Mouse (Mus musculus) limb, embryonic 10.5 days (tissue): ENCODE measurements around the gene Hoxa5. TPM values are rescaled to one million over a fixed set of nuclear protein-coding genes. Genes with fewer than 3 reads are reported as not detected.
A peak's percentile ranks its signal among the peaks of the same experiment; 100 is the strongest.

Experiments used
- DNase-seq: peaks from one replicate; pipeline ENCODE4 v3.0.0-alpha.2; 2017; ENCODE audit warnings: low spot score
- H3K27ac ChIP-seq: fragments of 300-500 bp; sonication (generic); 2 replicates; pipeline ENCODE4 v1.5.1; 2016; ENCODE audit warnings: mild to moderate bottlenecking
- H3K27me3 ChIP-seq: fragments of 300-500 bp; sonication (generic); 2 replicates; pipeline ENCODE4 v1.6.1; 2016; ENCODE audit warnings: low read depth, mild to moderate bottlenecking; ENCODE audit not compliant: poor library complexity, severe bottlenecking
- H3K36me3 ChIP-seq: fragments of 300-500 bp; sonication (generic); 2 replicates; pipeline ENCODE4 v1.6.1; 2016; ENCODE audit warnings: mild to moderate bottlenecking, moderate library complexity
- H3K4me1 ChIP-seq: fragments of 300-500 bp; sonication (generic); 2 replicates; pipeline ENCODE4 v1.6.1; 2016
- H3K4me3 ChIP-seq: fragments of 300-500 bp; sonication (generic); 2 replicates; pipeline ENCODE4 v1.5.1; 2016; ENCODE audit warnings: mild to moderate bottlenecking, moderate library complexity
- H3K9me3 ChIP-seq: fragments of 300-500 bp; sonication (generic); replicated peaks from 2 replicates; pipeline ENCODE4 v1.6.1; 2016; ENCODE audit warnings: mild to moderate bottlenecking
- WGBS: fragments of 180-500 bp; shearing (Covaris S2); methylation state at CpG from one replicate; pipeline ENCODE4 v1.1.7; 2016; 5-methylcytosine and 5-hydroxymethylcytosine counted together
- polyA plus RNA-seq: library from polyadenylated mRNA; unstranded; fragments of >200 nt; fragmentation: Nextera tagmentation; extraction: Ambion mirVana; gene quantifications from 2 replicates; pipeline ENCODE4 v1.2.1, GENCODE M21; 2016

Gene Hoxa5
- polyA plus RNA-seq, 1 experiment from 2014 or later = 10.4 TPM

GRCm38 (mm10) chr6:52205221-52205620 lies 834 bp upstream of the Hoxa5 start:
- peaks cover 31% of the 10 kb centered on the region for H3K27me3 ChIP-seq
- DNase-seq = no peak
- peaks cover 55% of the 10 kb centered on the region for H3K36me3 ChIP-seq
- H3K4me3 ChIP-seq = peak overlapping the region; percentile 90
- H3K9me3 ChIP-seq = no peaks in the 10 kb centered on the region
- 2% methylated on average over 14 of the region's 14 CpGs for WGBS
- peaks cover 99% of the 10 kb centered on the region for H3K4me1 ChIP-seq
- peak overlapping the region; percentile 99 for H3K27ac ChIP-seq

- WGBS = under 1% methylated on average over 46 of the region's 46 CpGs
- peak overlapping the region; percentile 90 for H3K4me3 ChIP-seq
- peaks cover 61% of the 10 kb centered on the region for H3K36me3 ChIP-seq
- peaks cover 38% of the 10 kb centered on the region for H3K27me3 ChIP-seq
- DNase-seq = peak; percentile 72
- H3K4me1 ChIP-seq = peaks cover 94% of the 10 kb centered on the region
- H3K27ac ChIP-seq = peak overlapping the region; percentile 99
- no peaks in the 10 kb centered on the region for H3K9me3 ChIP-seq
Observed at GRCm38 (mm10) chr6:52203371-52204049, 877 bp downstream of the Hoxa5 start.

- Histone ChIP-seq H3K4me1 (peaks cover 94% of the 10 kb centered on the region), H3K27ac (peak overlapping the region; percentile 99), H3K36me3 (peaks cover 60% of the 10 kb centered on the region), H3K27me3 (peaks cover 37% of the 10 kb centered on the region), H3K9me3 (no peaks in the 10 kb centered on the region), H3K4me3 (peak overlapping the region; percentile 90)
- DNase-seq = peak; percentile 70
- under 1% methylated on average over 10 of the region's 10 CpGs for WGBS
Observed at GRCm38 (mm10) chr6:52203121-52203370, 1.3 kb downstream of the Hoxa5 start.

- H3K9me3 ChIP-seq = no peaks in the 10 kb centered on the region
- H3K27me3 ChIP-seq = peaks cover 40% of the 10 kb centered on the region
- peaks cover 94% of the 10 kb centered on the region for H3K4me1 ChIP-seq
- 3% methylated on average over 22 of the region's 22 CpGs for WGBS
- DNase-seq = no peak
- H3K4me3 ChIP-seq = peak overlapping the region; percentile 90
- H3K27ac ChIP-seq = peak overlapping the region; percentile 99
- peaks cover 58% of the 10 kb centered on the region for H3K36me3 ChIP-seq
Observed at GRCm38 (mm10) chr6:52202362-52203120, 1.8 kb downstream of the Hoxa5 start.

- Histone ChIP-seq H3K36me3 (peaks cover 56% of the 10 kb centered on the region), H3K27ac (peak overlapping the region; percentile 82), H3K4me3 (peak overlapping the region; percentile 34), H3K9me3 (no peaks in the 10 kb centered on the region), H3K4me1 (peaks cover 94% of the 10 kb centered on the region), H3K27me3 (peaks cover 42% of the 10 kb centered on the region)
- 17% methylated on average over 1 of the region's 1 CpGs for WGBS
- DNase-seq = peak; percentile 51
Observed at GRCm38 (mm10) chr6:52201269-52201668, 3.1 kb downstream of the Hoxa5 start.

GRCm38 (mm10) chr6:52200751-52201250 lies 3.6 kb downstream of the Hoxa5 start:
- H3K36me3 ChIP-seq = peaks cover 51% of the 10 kb centered on the region
- no peaks in the 10 kb centered on the region for H3K9me3 ChIP-seq
- DNase-seq = peak; percentile 34
- WGBS = 4% methylated on average over 10 of the region's 10 CpGs
- H3K4me3 ChIP-seq = peak overlapping the region; percentile 34
- peaks cover 42% of the 10 kb centered on the region for H3K27me3 ChIP-seq
- H3K4me1 ChIP-seq = peaks cover 94% of the 10 kb centered on the region
- H3K27ac ChIP-seq = peak overlapping the region; percentile 82

- peaks cover 45% of the 10 kb centered on the region for H3K36me3 ChIP-seq
- peak; percentile 79 for DNase-seq
- H3K4me3 ChIP-seq = peak overlapping the region; percentile 34
- H3K4me1 ChIP-seq = peaks cover 94% of the 10 kb centered on the region
- peak overlapping the region; percentile 82 for H3K27ac ChIP-seq
- H3K9me3 ChIP-seq = no peaks in the 10 kb centered on the region
- H3K27me3 ChIP-seq = peaks cover 45% of the 10 kb centered on the region
- 2% methylated on average over 30 of the region's 30 CpGs for WGBS
Observed at GRCm38 (mm10) chr6:52200073-52200750, 4.2 kb downstream of the Hoxa5 start.

GRCm38 (mm10) chr6:52197271-52197670 lies 7.1 kb downstream of the Hoxa5 start:
- Histone ChIP-seq H3K27me3 (peaks cover 61% of the 10 kb centered on the region), H3K27ac (no peak overlapping the region), H3K36me3 (peaks cover 18% of the 10 kb centered on the region), H3K4me1 (peaks cover 93% of the 10 kb centered on the region), H3K4me3 (peak overlapping the region; percentile 3; the same call in 1 of the 2 replicates), H3K9me3 (no peaks in the 10 kb centered on the region)
- 3% methylated on average over 10 of the region's 10 CpGs for WGBS
- DNase-seq = peak; percentile 56

- no peak overlapping the region for H3K4me3 ChIP-seq
- H3K27ac ChIP-seq = no peak overlapping the region
- H3K9me3 ChIP-seq = no peaks in the 10 kb centered on the region
- 7% methylated on average over 9 of the region's 9 CpGs for WGBS
- H3K36me3 ChIP-seq = peaks cover 17% of the 10 kb centered on the region
- peaks cover 61% of the 10 kb centered on the region for H3K27me3 ChIP-seq
- peaks cover 95% of the 10 kb centered on the region for H3K4me1 ChIP-seq
- DNase-seq = no peak
Observed at GRCm38 (mm10) chr6:52196811-52197210, 7.6 kb downstream of the Hoxa5 start.

- WGBS = 7% methylated on average over 10 of the region's 10 CpGs
- H3K27ac ChIP-seq = no peak overlapping the region
- H3K4me1 ChIP-seq = peaks cover 92% of the 10 kb centered on the region
- H3K9me3 ChIP-seq = no peaks in the 10 kb centered on the region
- H3K27me3 ChIP-seq = peaks cover 72% of the 10 kb centered on the region
- H3K36me3 ChIP-seq = peaks cover 18% of the 10 kb centered on the region
- peak; percentile 57 for DNase-seq
- no peak overlapping the region for H3K4me3 ChIP-seq
Observed at GRCm38 (mm10) chr6:52194690-52195089, 9.7 kb downstream of the Hoxa5 start.

- H3K4me3 ChIP-seq = peak overlapping the region; percentile 66
- H3K9me3 ChIP-seq = no peaks in the 10 kb centered on the region
- peaks cover 30% of the 10 kb centered on the region for H3K36me3 ChIP-seq
- peak overlapping the region; percentile 92 for H3K27ac ChIP-seq
- peaks cover 82% of the 10 kb centered on the region for H3K27me3 ChIP-seq
- DNase-seq = peak; percentile 94
- H3K4me1 ChIP-seq = peaks cover 92% of the 10 kb centered on the region
- WGBS = under 1% methylated on average over 41 of the region's 55 CpGs
Observed at GRCm38 (mm10) chr6:52191860-52192550, 12.4 kb downstream of the Hoxa5 start.
